Mouse (Mus musculus) CD4-positive, CD25-positive, alpha-beta regulatory T cell, adult 9 weeks (primary cell): ENCODE measurements around the gene Cep135. TPM values are rescaled to one million over a fixed set of nuclear protein-coding genes. Genes with fewer than 3 reads are reported as not detected.

Source experiments
- polyA plus RNA-seq: library from polyadenylated mRNA; unstranded; fragments of 100-300 nt; shearing (Covaris generic); gene quantifications from one replicate; pipeline ENCODE4 v1.2.1, GENCODE M21; 2017

The Cep135 gene
- 5.6 TPM for polyA plus RNA-seq

GRCm38 (mm10) chr5:76588551-76589283 lies at the start of gene Cep135:
TSS of gene Cep135 (plus strand) at chr5:76588698.

GRCm38 (mm10) chr5:76656212-76656611 lies 67.7 kb downstream of the Cep135 start, which contains the start of gene C530008M17Rik:
TSS of gene C530008M17Rik (plus strand) at chr5:76656512.

Other genes starting within 250 kb of the Cep135 start
- gene Nmu, start 224.9 kb upstream of the Cep135 start, polyA plus RNA-seq = not detected
- not detected for gene Gm7271, start 104.7 kb upstream of the Cep135 start, polyA plus RNA-seq
- 57.4 TPM for gene Exoc1, start 59.4 kb upstream of the Cep135 start, polyA plus RNA-seq
- gene C530008M17Rik, start 67.8 kb downstream of the Cep135 start, polyA plus RNA-seq = 1.5 TPM